Mouse (Mus musculus): ENCODE measurements at regions not wholly inside any gene's neighbourhood (a gene's known extent, or its start where the extent isn't known, plus 50 kb on each side); places are given as distances from the start of the nearest gene placed in this dataset.

DNA sequence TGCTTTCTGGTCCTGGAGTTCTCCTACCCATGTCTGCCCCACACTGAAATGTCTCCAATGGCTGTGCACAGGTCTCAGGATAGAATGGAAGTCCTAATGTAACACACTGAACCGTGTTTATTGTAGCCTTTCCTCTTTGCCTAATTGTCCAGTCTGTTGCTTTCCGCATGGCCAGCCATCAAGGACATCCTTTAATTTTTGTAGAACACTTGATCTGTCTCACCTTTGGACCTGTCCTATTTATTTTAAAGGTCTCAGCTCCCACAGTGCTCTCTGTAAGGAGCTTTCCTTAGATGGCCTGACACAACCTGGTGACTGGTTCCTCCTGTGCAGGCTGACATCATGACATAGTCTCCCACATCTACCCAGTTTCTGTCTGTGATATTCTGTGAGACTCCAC is 226.3 kb downstream of the Lmo4 start:
- Histone ChIP-seq H3K9ac (ENCODE audit: low read depth, poor library complexity, severe bottlenecking) (no peak overlapping the region), H3K27me3 (ENCODE audit: control insufficient read depth, insufficient read depth, low read length, poor library complexity, severe bottlenecking) (no peaks in the 10 kb centered on the region), H3K4me1 (ENCODE audit: control insufficient read depth, insufficient read depth, low read length) (no peaks in the 10 kb centered on the region), H3K4me3 (ENCODE audit: low read depth, low read length) (no peak overlapping the region), H3K27ac (ENCODE audit: insufficient read depth, low read length) (no peak overlapping the region), H3K36me3 (ENCODE audit: control insufficient read depth, insufficient read depth, low read length, poor library complexity, severe bottlenecking) (no peaks in the 10 kb centered on the region), H3K9me3 (replicated peaks; ENCODE audit: control insufficient read depth, insufficient read depth, low read length, poor library complexity, severe bottlenecking) (no peaks in the 10 kb centered on the region)
- no peak for TF ChIP-seq CTCF (IDR thresholded peaks at IDR 0.05; ENCODE audit: low read depth, low read length)
- no peak for TF ChIP-seq POLR2A (IDR thresholded peaks at IDR 0.05; ENCODE audit: insufficient read depth, low read length)
- TF ChIP-seq EP300 (IDR thresholded peaks at IDR 0.05; ENCODE audit: insufficient read depth, low read depth, low read length): no peak

- Histone ChIP-seq H3K9ac (ENCODE audit: low read depth, poor library complexity, severe bottlenecking) (no peak overlapping the region), H3K36me3 (ENCODE audit: control insufficient read depth, insufficient read depth, low read length, poor library complexity, severe bottlenecking) (no peaks in the 10 kb centered on the region), H3K4me1 (ENCODE audit: control insufficient read depth, insufficient read depth, low read length) (no peaks in the 10 kb centered on the region)
These were observed 227.1 kb downstream of the Lmo4 start for GRCm38 (mm10) chr3:143977886-143978447.

GRCm38 (mm10) chr3:143973582-143973981 is 231.4 kb downstream of the Lmo4 start:
- H3K4me1 ChIP-seq (ENCODE audit: control insufficient read depth, insufficient read depth, low read length): no peaks in the 10 kb centered on the region
- TF ChIP-seq CTCF (IDR thresholded peaks at IDR 0.05; ENCODE audit: low read depth, low read length) (no peak), POLR2A (IDR thresholded peaks at IDR 0.05; ENCODE audit: insufficient read depth, low read length) (no peak), EP300 (IDR thresholded peaks at IDR 0.05; ENCODE audit: insufficient read depth, low read depth, low read length) (no peak)
- no peaks in the 10 kb centered on the region for H3K36me3 ChIP-seq (ENCODE audit: control insufficient read depth, insufficient read depth, low read length, poor library complexity, severe bottlenecking)
- H3K4me3 ChIP-seq (ENCODE audit: low read depth, low read length): no peak overlapping the region
- no peaks in the 10 kb centered on the region for H3K9me3 ChIP-seq (replicated peaks; ENCODE audit: control insufficient read depth, insufficient read depth, low read length, poor library complexity, severe bottlenecking)
- no peak overlapping the region for H3K9ac ChIP-seq (ENCODE audit: low read depth, poor library complexity, severe bottlenecking)
- no peaks in the 10 kb centered on the region for H3K27me3 ChIP-seq (ENCODE audit: control insufficient read depth, insufficient read depth, low read length, poor library complexity, severe bottlenecking)
- H3K27ac ChIP-seq (ENCODE audit: insufficient read depth, low read length): no peak overlapping the region

More at GRCm38 (mm10) chr3:143977886-143978447, 227.1 kb downstream of the Lmo4 start:
- no peaks in the 10 kb centered on the region for H3K9me3 ChIP-seq (replicated peaks; ENCODE audit: control insufficient read depth, insufficient read depth, low read length, poor library complexity, severe bottlenecking)
- TF ChIP-seq EP300 (IDR thresholded peaks at IDR 0.05; ENCODE audit: insufficient read depth, low read depth, low read length): no peak
- TF ChIP-seq POLR2A (IDR thresholded peaks at IDR 0.05; ENCODE audit: insufficient read depth, low read length): no peak
- TF ChIP-seq CTCF (IDR thresholded peaks at IDR 0.05; ENCODE audit: low read depth, low read length): no peak
- H3K27ac ChIP-seq (ENCODE audit: insufficient read depth, low read length): no peak overlapping the region
- no peak overlapping the region for H3K4me3 ChIP-seq (ENCODE audit: low read depth, low read length)
- H3K27me3 ChIP-seq (ENCODE audit: control insufficient read depth, insufficient read depth, low read length, poor library complexity, severe bottlenecking): no peaks in the 10 kb centered on the region

GRCm38 (mm10) chr3:143972351-143972750 is 232.7 kb downstream of the Lmo4 start:
- Histone ChIP-seq H3K9ac (ENCODE audit: low read depth, poor library complexity, severe bottlenecking) (no peak overlapping the region), H3K27ac (ENCODE audit: insufficient read depth, low read length) (no peak overlapping the region), H3K27me3 (ENCODE audit: control insufficient read depth, insufficient read depth, low read length, poor library complexity, severe bottlenecking) (no peaks in the 10 kb centered on the region), H3K9me3 (replicated peaks; ENCODE audit: control insufficient read depth, insufficient read depth, low read length, poor library complexity, severe bottlenecking) (no peaks in the 10 kb centered on the region), H3K4me3 (ENCODE audit: low read depth, low read length) (no peak overlapping the region), H3K36me3 (ENCODE audit: control insufficient read depth, insufficient read depth, low read length, poor library complexity, severe bottlenecking) (no peaks in the 10 kb centered on the region), H3K4me1 (ENCODE audit: control insufficient read depth, insufficient read depth, low read length) (no peaks in the 10 kb centered on the region)
- TF ChIP-seq POLR2A (IDR thresholded peaks at IDR 0.05; ENCODE audit: insufficient read depth, low read length): no peak
- no peak for TF ChIP-seq CTCF (IDR thresholded peaks at IDR 0.05; ENCODE audit: low read depth, low read length)
- TF ChIP-seq EP300 (IDR thresholded peaks at IDR 0.05; ENCODE audit: insufficient read depth, low read depth, low read length): no peak

GRCm38 (mm10) chr3:143970771-143971170 is 234.2 kb downstream of the Lmo4 start:
- Histone ChIP-seq H3K9me3 (replicated peaks; ENCODE audit: control insufficient read depth, insufficient read depth, low read length, poor library complexity, severe bottlenecking) (no peaks in the 10 kb centered on the region), H3K36me3 (ENCODE audit: control insufficient read depth, insufficient read depth, low read length, poor library complexity, severe bottlenecking) (no peaks in the 10 kb centered on the region), H3K4me3 (ENCODE audit: low read depth, low read length) (no peak overlapping the region), H3K27ac (ENCODE audit: insufficient read depth, low read length) (no peak overlapping the region), H3K4me1 (ENCODE audit: control insufficient read depth, insufficient read depth, low read length) (no peaks in the 10 kb centered on the region), H3K9ac (ENCODE audit: low read depth, poor library complexity, severe bottlenecking) (no peak overlapping the region), H3K27me3 (ENCODE audit: control insufficient read depth, insufficient read depth, low read length, poor library complexity, severe bottlenecking) (no peaks in the 10 kb centered on the region)
- TF ChIP-seq EP300 (IDR thresholded peaks at IDR 0.05; ENCODE audit: insufficient read depth, low read depth, low read length) (no peak), CTCF (IDR thresholded peaks at IDR 0.05; ENCODE audit: low read depth, low read length) (no peak), POLR2A (IDR thresholded peaks at IDR 0.05; ENCODE audit: insufficient read depth, low read length) (no peak)

- Histone ChIP-seq H3K9me3 (replicated peaks; ENCODE audit: control insufficient read depth, insufficient read depth, low read length, poor library complexity, severe bottlenecking) (no peaks in the 10 kb centered on the region), H3K4me1 (ENCODE audit: control insufficient read depth, insufficient read depth, low read length) (no peaks in the 10 kb centered on the region), H3K36me3 (ENCODE audit: control insufficient read depth, insufficient read depth, low read length, poor library complexity, severe bottlenecking) (no peaks in the 10 kb centered on the region), H3K27ac (ENCODE audit: insufficient read depth, low read length) (no peak overlapping the region), H3K9ac (ENCODE audit: low read depth, poor library complexity, severe bottlenecking) (no peak overlapping the region), H3K27me3 (ENCODE audit: control insufficient read depth, insufficient read depth, low read length, poor library complexity, severe bottlenecking) (no peaks in the 10 kb centered on the region; the same call in 1 of the 2 replicates), H3K4me3 (ENCODE audit: low read depth, low read length) (no peak overlapping the region)
- no peak for TF ChIP-seq EP300 (IDR thresholded peaks at IDR 0.05; ENCODE audit: insufficient read depth, low read depth, low read length)
- TF ChIP-seq CTCF (IDR thresholded peaks at IDR 0.05; ENCODE audit: low read depth, low read length): no peak
- TF ChIP-seq POLR2A (IDR thresholded peaks at IDR 0.05; ENCODE audit: insufficient read depth, low read length): no peak
These were observed 249.5 kb downstream of the Lmo4 start for GRCm38 (mm10) chr3:143955508-143955907.
